Mouse (Mus musculus) lung, postnatal 0 days (tissue): ENCODE measurements around the gene Iqcn.

ENCODE experiments used
- CTCF ChIP-seq: IDR thresholded peaks from 2 replicates; pipeline ENCODE4 v1.5.1; 2016; ENCODE audit warnings: antibody characterized with exemption, mild to moderate bottlenecking
- EP300 ChIP-seq: IDR thresholded peaks from 2 replicates; pipeline ENCODE4 v1.6.1; 2016; ENCODE audit warnings: antibody characterized with exemption, mild to moderate bottlenecking, control low read depth

GRCm38 (mm10) chr8:70678679-70679078 is 24.6 kb upstream of the Iqcn start:
- TF ChIP-seq EP300 (no peak), CTCF (no peak)
